Mouse (Mus musculus) G1E (cell line): ENCODE data around the gene Lrrc45. TPM values are rescaled to one million over a fixed set of nuclear protein-coding genes. Genes with fewer than 3 reads are reported as not detected.

ENCODE experiments used
- ATAC-seq: 2 replicates; pipeline ENCODE4 v1.8.0; 2016; ENCODE audit warnings: mild to moderate bottlenecking; ENCODE audit not compliant: insufficient number of reproducible peaks, poor library complexity, low FRiP score, severe bottlenecking; ENCODE audit errors: extremely low read depth
- DNase-seq: peaks from one replicate; pipeline ENCODE4 v3.0.0; 2012; ENCODE audit warnings: low spot score
- H3K27me3 ChIP-seq: 2 replicates; pipeline ENCODE4 v1.6.1; 2012; ENCODE audit warnings: mild to moderate bottlenecking, low read length, inconsistent platforms; ENCODE audit not compliant: insufficient read depth
- H3K36me3 ChIP-seq: replicated peaks from 2 replicates; pipeline ENCODE3; 2012; ENCODE audit warnings: mild to moderate bottlenecking, inconsistent platforms
- H3K4me1 ChIP-seq: 2 replicates; pipeline ENCODE4 v1.6.1; 2012; ENCODE audit warnings: low read depth, low read length, inconsistent platforms, mixed read lengths; ENCODE audit not compliant: insufficient read depth
- H3K4me3 ChIP-seq: 2 replicates; pipeline ENCODE4 v1.5.1; 2012; ENCODE audit warnings: low read depth, mild to moderate bottlenecking, inconsistent platforms, low read length, moderate library complexity, mixed read lengths
- H3K9me3 ChIP-seq: replicated peaks from 2 replicates; pipeline ENCODE4 v1.6.1; 2012; ENCODE audit warnings: inconsistent platforms
- CTCF ChIP-seq: IDR thresholded peaks from 2 replicates; pipeline ENCODE4 v1.5.1; 2012; ENCODE audit warnings: low read depth, low read length, inconsistent platforms, mixed read lengths
- GATA1 ChIP-seq: IDR thresholded peaks from 2 replicates; pipeline ENCODE4 v1.6.1; 2012; ENCODE audit warnings: borderline replicate concordance, low read length, inconsistent platforms, mixed read lengths
- GATA2 ChIP-seq: IDR thresholded peaks from 2 replicates; pipeline ENCODE4 v1.6.1; 2012; ENCODE audit warnings: low read depth, low read length, inconsistent platforms, borderline replicate concordance
- POLR2AphosphoS5 ChIP-seq: IDR thresholded peaks from 2 replicates; pipeline ENCODE4 v1.6.1; 2012; ENCODE audit warnings: low read depth, low read length, inconsistent platforms; ENCODE audit not compliant: insufficient replicate concordance
- TAL1 ChIP-seq: conservative IDR thresholded peaks from 2 replicates; pipeline ENCODE4 v1.6.1; 2012; ENCODE audit warnings: low read depth, low read length, inconsistent platforms, mixed read lengths
- polyA plus RNA-seq: library from polyadenylated mRNA; stranded (reverse); fragments of >175 nt; gene quantifications from 2 replicates; pipeline ENCODE4 v1.2.3, GENCODE M21; 2012
- total RNA-seq, 2 experiments: library from RNA; stranded (forward) in 1 of 2; stranded (reverse) in 1 of 2; fragments of 200-1000 nt in 1 of 2; fragments of >200 nt in 1 of 2; fragmentation: Nextera tagmentation in 1 of 2; gene quantifications; 2 replicates each; pipeline ENCODE4 v1.2.3; 2014 to 2017

Gene Lrrc45
- total and polyA plus RNA-seq, 3 experiments: 12.1 to 23.3 (median 20.0) TPM

DNA sequence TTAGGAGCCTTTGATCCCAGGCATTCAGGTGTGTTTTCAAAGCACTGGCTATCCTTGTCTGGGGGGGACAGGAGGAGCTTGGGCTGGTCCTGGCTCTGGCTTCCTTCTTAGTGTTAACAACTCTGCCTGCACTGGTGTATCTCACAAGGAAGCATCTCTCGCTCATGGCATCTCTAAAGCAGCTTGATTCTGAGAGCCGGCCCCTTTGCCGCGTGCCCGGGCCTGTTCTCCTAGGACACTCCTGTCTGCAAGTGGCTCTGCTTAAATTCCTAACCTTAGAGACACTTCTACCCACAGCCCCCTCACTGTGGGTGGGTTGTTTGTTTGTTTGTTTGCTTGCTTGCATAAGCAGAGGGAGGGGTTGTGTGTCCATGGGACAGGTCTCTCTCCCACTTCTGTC lies 5.8 kb upstream of the Lrrc45 start:
- H3K4me1 ChIP-seq: peaks cover 45% of the 10 kb centered on the region
- H3K9me3 ChIP-seq: no peaks in the 10 kb centered on the region
- H3K27me3 ChIP-seq: no peaks in the 10 kb centered on the region
- peaks cover 90% of the 10 kb centered on the region for H3K36me3 ChIP-seq
- TF ChIP-seq GATA1 (no peak), POLR2AphosphoS5 (no peak), TAL1 (no peak), CTCF (no peak), GATA2 (no peak)
- DNase-seq: no peak
- no peak for ATAC-seq
- H3K4me3 ChIP-seq: no peak overlapping the region

DNA sequence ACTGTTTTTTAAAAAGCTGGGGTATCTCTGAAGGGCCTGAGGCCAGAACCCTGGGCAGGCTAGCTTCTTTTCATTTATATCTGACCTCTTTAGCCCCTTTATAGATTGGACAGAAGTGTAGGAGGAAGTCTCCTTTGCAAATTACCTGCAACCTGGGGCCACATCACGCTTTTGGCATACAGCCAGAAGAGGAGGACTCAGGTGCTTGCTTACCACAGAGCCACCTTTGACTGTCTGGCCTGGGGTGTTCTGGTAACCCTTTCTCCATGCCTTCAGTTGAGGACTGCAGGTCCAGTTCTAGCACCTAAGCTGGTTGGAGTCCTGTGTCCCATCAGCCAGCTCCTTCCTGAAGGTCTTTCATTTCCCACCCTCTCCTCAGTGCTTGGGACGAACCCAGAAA lies 4.2 kb upstream of the Lrrc45 start:
- no peak for TF ChIP-seq GATA1
- no peak for TF ChIP-seq CTCF
- no peak for TF ChIP-seq POLR2AphosphoS5
- no peak for TF ChIP-seq GATA2
- no peak for TF ChIP-seq TAL1
- DNase-seq (no peak), ATAC-seq (no peak)
- H3K36me3 ChIP-seq: peaks cover 77% of the 10 kb centered on the region
- H3K4me3 ChIP-seq: no peak overlapping the region
- H3K27me3 ChIP-seq: no peaks in the 10 kb centered on the region
- H3K4me1 ChIP-seq: peaks cover 59% of the 10 kb centered on the region
- no peaks in the 10 kb centered on the region for H3K9me3 ChIP-seq

DNA sequence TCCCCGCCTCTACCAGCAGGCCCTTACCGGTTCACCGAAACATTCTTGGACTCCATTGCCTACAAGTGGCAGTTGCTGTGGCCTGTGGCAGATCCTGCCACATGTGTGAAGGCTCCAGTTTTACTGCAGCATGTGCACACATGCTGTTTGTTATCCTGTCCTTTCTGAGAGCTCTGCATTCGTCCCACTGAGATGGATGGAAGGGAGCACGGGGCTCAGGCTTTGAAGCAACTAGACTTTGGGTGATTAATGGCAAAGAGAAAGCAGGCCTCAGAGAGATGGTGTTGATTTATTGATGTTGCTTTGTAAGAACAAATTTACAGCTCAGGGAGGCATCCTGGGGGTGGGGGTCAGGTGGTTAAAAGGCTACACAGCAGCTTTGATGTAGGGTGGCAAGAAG lies 3.1 kb upstream of the Lrrc45 start:
- Histone ChIP-seq H3K4me3 (no peak overlapping the region), H3K27me3 (no peaks in the 10 kb centered on the region), H3K4me1 (peaks cover 69% of the 10 kb centered on the region), H3K9me3 (no peaks in the 10 kb centered on the region), H3K36me3 (peaks cover 78% of the 10 kb centered on the region)
- TF ChIP-seq CTCF (no peak), POLR2AphosphoS5 (no peak), GATA2 (no peak), TAL1 (no peak), GATA1 (no peak)
- no peak for DNase-seq
- no peak for ATAC-seq

- DNase-seq (no peak), ATAC-seq (no peak)
- Histone ChIP-seq H3K4me3 (peak overlapping the region; percentile 81; the same call in 1 of the 2 replicates), H3K36me3 (peaks cover 79% of the 10 kb centered on the region), H3K4me1 (peaks cover 68% of the 10 kb centered on the region), H3K27me3 (no peaks in the 10 kb centered on the region), H3K9me3 (no peaks in the 10 kb centered on the region)
- TF ChIP-seq GATA2 (no peak), GATA1 (no peak), CTCF (no peak), TAL1 (no peak), POLR2AphosphoS5 (no peak)
Observed at GRCm38 (mm10) chr11:120711980-120712604, 1.6 kb upstream of the Lrrc45 start.

GRCm38 (mm10) chr11:120712771-120713568 lies 755 bp upstream of the Lrrc45 start:
- Histone ChIP-seq H3K9me3 (no peaks in the 10 kb centered on the region), H3K36me3 (peaks cover 83% of the 10 kb centered on the region), H3K4me3 (peak overlapping the region; percentile 81), H3K4me1 (peaks cover 64% of the 10 kb centered on the region), H3K27me3 (no peaks in the 10 kb centered on the region)
- peak; percentile 91 for DNase-seq
- ATAC-seq: no peak
- TF ChIP-seq CTCF (peak; percentile 56; the same call in 1 of the 2 replicates), POLR2AphosphoS5 (no peak), TAL1 (no peak), GATA1 (no peak), GATA2 (no peak)

GRCm38 (mm10) chr11:120714546-120714945 lies 821 bp downstream of the Lrrc45 start:
- TF ChIP-seq GATA1 (no peak), CTCF (no peak), POLR2AphosphoS5 (no peak), GATA2 (no peak)
- no peak for DNase-seq

More at GRCm38 (mm10) chr11:120714546-120714945, 821 bp downstream of the Lrrc45 start:
- ATAC-seq: no peak
- Histone ChIP-seq H3K27me3 (no peaks in the 10 kb centered on the region), H3K4me3 (peak overlapping the region; percentile 81), H3K4me1 (peaks cover 58% of the 10 kb centered on the region), H3K36me3 (peaks cover 83% of the 10 kb centered on the region), H3K9me3 (no peaks in the 10 kb centered on the region)
